Mouse (Mus musculus) megakaryocyte, embryonic 14.5 days (primary cell): Measurements from ENCODE around the gene Asb13.

ENCODE experiments used
- FLI1 ChIP-seq: IDR thresholded peaks from 2 replicates; pipeline ENCODE4 v1.6.1; 2012; ENCODE audit warnings: low read length, inconsistent platforms, mixed read lengths
- GATA1 ChIP-seq: IDR thresholded peaks from 3 replicates; pipeline ENCODE4 v1.6.1; 2012; ENCODE audit warnings: mixed read lengths, low read length, inconsistent platforms, borderline replicate concordance

DNA sequence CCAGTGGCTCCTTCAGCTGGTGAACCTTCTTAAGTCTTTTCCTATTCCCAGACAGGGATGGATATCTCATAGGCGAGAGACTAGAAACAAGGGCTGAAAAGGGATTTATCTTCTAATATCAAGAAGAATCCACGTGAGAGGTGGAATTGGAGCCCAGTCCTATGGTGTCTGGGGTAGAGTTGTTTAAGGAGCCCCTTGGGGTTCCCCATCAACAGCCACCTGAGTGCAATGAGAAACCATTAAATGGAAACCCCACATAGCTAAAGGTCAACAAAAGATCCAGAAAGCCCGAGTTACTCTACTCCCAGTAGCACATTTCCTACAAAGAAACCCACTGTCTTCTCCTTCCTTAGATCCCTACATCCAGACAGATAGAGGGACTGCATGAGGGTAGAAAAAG lies 39.3 kb downstream of the Asb13 start:
- TF ChIP-seq GATA1 (no peak), FLI1 (no peak)
